Mouse (Mus musculus) small intestine, adult 2 months (tissue): ENCODE results near the gene Cilp.

Experiments used
- CTCF ChIP-seq: fragments of 200-500 bp; IDR thresholded peaks from 2 replicates; pipeline ENCODE4 v1.5.1; 2012; ENCODE audit warnings: low read depth, mild to moderate bottlenecking, control low read depth, inconsistent platforms, low read length, moderate library complexity, mixed read lengths; ENCODE audit not compliant: insufficient replicate concordance, insufficient read length; ENCODE audit errors: extremely low read depth
- POLR2A ChIP-seq: fragments of 200-500 bp; IDR thresholded peaks from 2 replicates; pipeline ENCODE4 v1.6.1; 2012; ENCODE audit warnings: low read depth, mild to moderate bottlenecking, control low read depth, inconsistent platforms, low read length, moderate library complexity

DNA sequence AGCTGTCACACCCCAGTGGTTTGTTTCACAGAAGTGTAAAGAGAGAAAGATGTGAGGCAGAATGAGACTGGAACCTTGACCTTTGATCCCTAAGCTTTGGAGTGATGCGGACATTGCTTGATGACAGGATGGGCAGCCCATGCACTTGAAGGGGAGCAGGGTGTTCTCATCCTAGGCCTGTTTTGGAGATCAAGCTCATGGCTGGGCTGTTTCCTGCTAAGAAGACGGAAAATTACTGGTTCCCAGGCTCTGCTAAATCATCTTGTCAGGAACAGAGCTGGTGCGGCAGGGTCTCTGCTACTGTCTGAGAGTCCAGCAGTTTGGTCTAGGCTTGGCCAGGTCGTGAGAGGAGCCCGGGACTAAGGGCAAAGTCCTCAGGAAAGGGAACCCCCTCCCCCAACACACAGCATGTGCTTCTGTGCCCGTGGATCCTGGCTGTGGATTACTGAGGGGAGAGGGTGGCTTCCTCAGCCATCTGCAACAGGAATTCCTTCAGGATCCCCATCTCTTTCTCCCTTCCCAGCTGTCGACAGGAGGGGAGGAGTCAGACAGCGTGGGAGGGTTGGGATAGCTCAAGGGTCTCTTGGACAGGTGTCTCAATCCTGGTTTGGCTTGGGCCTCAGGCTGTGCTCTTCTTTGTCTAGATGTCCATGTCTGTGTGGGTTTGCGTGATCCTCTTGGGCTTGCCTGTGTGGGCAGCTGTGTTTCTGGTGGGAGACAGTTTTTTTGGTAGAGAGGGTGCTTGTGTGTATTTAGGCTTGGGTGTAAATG is 20.8 kb upstream of the Cilp start:
- TF ChIP-seq POLR2A: no peak
- no peak for TF ChIP-seq CTCF
